19 mouse cellular contexts compared by ENCODE assay signal in genomic region chr6:104783891-104784290, GRCm38 (mm10).
A peak's percentile ranks its signal among the peaks of the same experiment; 100 is the strongest.
DNase-seq lines count a peak whose midpoint lies in the region; ATAC-seq lines count a peak whose summit lies in the region.
"Had no signal": no experiment of that assay in that cellular context is flagged by ENCODE, and none has a peak within 500 bp of the region (broad histone marks: within the 10 kb centered on the region; RNA-seq: fewer than 3 reads in every experiment).

No protein-coding gene starts in this region.

- 0 out of 2 replicates have a peak, but pooled peaks have one; percentile 11 for ATAC-seq in hindbrain, embryonic 14.5 days (ENCODE audit: low FRiP score)
- ATAC-seq in hindbrain, embryonic 13.5 days (ENCODE audit: low FRiP score), result no peak
- peak; percentile 24; the same call in 1 of the 2 replicates for ATAC-seq in liver, embryonic 12.5 days
- no peak for ATAC-seq in liver, embryonic 11.5 days (replicated peaks; ENCODE audit: low FRiP score)
- 0 out of 2 replicates have a peak, but pooled peaks have one; percentile 47 for ATAC-seq in embryonic facial prominence, embryonic 12.5 days (ENCODE audit: insufficient number of reproducible peaks, insufficient read depth, low FRiP score, low TSS enrichment)
- 0 out of 2 replicates have a peak, but pooled peaks have one; percentile 15 for ATAC-seq in embryonic facial prominence, embryonic 13.5 days (ENCODE audit: insufficient number of reproducible peaks, insufficient read depth, low FRiP score, low TSS enrichment, low read depth)
- ATAC-seq in megakaryocyte progenitor cell, adult 5-6 weeks (replicated peaks; ENCODE audit: poor library complexity), result no peak
- ATAC-seq: forebrain, embryonic 15.5 days had no signal

- no peak overlapping the region for H3K9ac ChIP-seq in hindbrain, embryonic 14.5 days
- no peak overlapping the region for H3K9ac ChIP-seq in hindbrain, embryonic 13.5 days
- H3K9ac ChIP-seq in liver, embryonic 12.5 days, result no peak overlapping the region
- no peak overlapping the region for H3K9ac ChIP-seq in liver, embryonic 11.5 days (ENCODE audit: low read depth, low read length)
- no peak overlapping the region for H3K9ac ChIP-seq in embryonic facial prominence, embryonic 12.5 days
- H3K9ac ChIP-seq in embryonic facial prominence, embryonic 13.5 days, result no peak overlapping the region
- H3K9ac ChIP-seq: forebrain, embryonic 15.5 days; hindbrain, embryonic 12.5 days had no signal

- DNase-seq in hindbrain, embryonic 14.5 days (ENCODE audit: low spot score), result no peak
- no peak for DNase-seq in liver, embryonic 11.5 days (ENCODE audit: low spot score)
- no peak for DNase-seq in embryo, embryonic 10 days (ENCODE audit: low spot score)
- DNase-seq: adrenal gland, adult 8-10 months; adrenal gland, postnatal 36 days; cerebellum, adult 11 months; cerebellum, adult 8-10 months; cerebellum, postnatal 14 days; gastrocnemius, postnatal 36 days; heart, adult 2 months; heart, postnatal 4 days had no signal

- 96% methylated on average over 3 of the region's 3 CpGs for WGBS in hindbrain, embryonic 14.5 days
- WGBS in hindbrain, embryonic 13.5 days, result 94% methylated on average over 3 of the region's 3 CpGs
- 67% methylated on average over 3 of the region's 3 CpGs for WGBS in liver, embryonic 12.5 days (ENCODE audit: insufficient replicate concordance)
- 84% methylated on average over 3 of the region's 3 CpGs for WGBS in liver, embryonic 11.5 days
- WGBS in embryonic facial prominence, embryonic 12.5 days, result 89% methylated on average over 3 of the region's 3 CpGs
- 91% methylated on average over 3 of the region's 3 CpGs for WGBS in embryonic facial prominence, embryonic 13.5 days

- H3K4me1 ChIP-seq in hindbrain, embryonic 14.5 days (replicated peaks; ENCODE audit: control insufficient read depth, insufficient read depth, low read length), result no peaks in the 10 kb centered on the region
- no peaks in the 10 kb centered on the region for H3K4me1 ChIP-seq in hindbrain, embryonic 13.5 days (replicated peaks)
- no peaks in the 10 kb centered on the region for H3K4me1 ChIP-seq in liver, embryonic 12.5 days
- no peaks in the 10 kb centered on the region for H3K4me1 ChIP-seq in liver, embryonic 11.5 days (replicated peaks; ENCODE audit: control insufficient read depth, insufficient read depth, low read length)
- no peaks in the 10 kb centered on the region for H3K4me1 ChIP-seq in embryonic facial prominence, embryonic 12.5 days
- no peaks in the 10 kb centered on the region for H3K4me1 ChIP-seq in embryonic facial prominence, embryonic 13.5 days
- H3K4me1 ChIP-seq: forebrain, embryonic 15.5 days; hindbrain, embryonic 12.5 days had no signal

- no peaks in the 10 kb centered on the region for H3K9me3 ChIP-seq in hindbrain, embryonic 14.5 days (ENCODE audit: control insufficient read depth, low read length)
- no peaks in the 10 kb centered on the region for H3K9me3 ChIP-seq in hindbrain, embryonic 13.5 days
- no peaks in the 10 kb centered on the region; the same call in 1 of the 2 replicates for H3K9me3 ChIP-seq in liver, embryonic 12.5 days (replicated peaks)
- no peaks in the 10 kb centered on the region for H3K9me3 ChIP-seq in liver, embryonic 11.5 days (ENCODE audit: control insufficient read depth, low read length)
- H3K9me3 ChIP-seq in embryonic facial prominence, embryonic 12.5 days, result no peaks in the 10 kb centered on the region
- no peaks in the 10 kb centered on the region for H3K9me3 ChIP-seq in embryonic facial prominence, embryonic 13.5 days
- H3K9me3 ChIP-seq: forebrain, embryonic 15.5 days; hindbrain, embryonic 12.5 days had no signal

- no peak overlapping the region for H3K27ac ChIP-seq in hindbrain, embryonic 14.5 days
- H3K27ac ChIP-seq in hindbrain, embryonic 13.5 days, result no peak overlapping the region
- no peak overlapping the region for H3K27ac ChIP-seq in liver, embryonic 12.5 days
- H3K27ac ChIP-seq in liver, embryonic 11.5 days (ENCODE audit: low read depth, low read length), result no peak overlapping the region
- H3K27ac ChIP-seq in embryonic facial prominence, embryonic 12.5 days, result no peak overlapping the region
- no peak overlapping the region for H3K27ac ChIP-seq in embryonic facial prominence, embryonic 13.5 days
- H3K27ac ChIP-seq: forebrain, embryonic 15.5 days; heart, adult 2 months; hindbrain, embryonic 12.5 days had no signal

- no peak overlapping the region for H3K4me2 ChIP-seq in hindbrain, embryonic 14.5 days (replicated peaks)
- H3K4me2 ChIP-seq in hindbrain, embryonic 13.5 days, result no peak overlapping the region
- no peak overlapping the region for H3K4me2 ChIP-seq in liver, embryonic 12.5 days
- no peak overlapping the region for H3K4me2 ChIP-seq in liver, embryonic 11.5 days
- H3K4me2 ChIP-seq in embryonic facial prominence, embryonic 12.5 days (replicated peaks), result no peak overlapping the region
- H3K4me2 ChIP-seq in embryonic facial prominence, embryonic 13.5 days, result no peak overlapping the region
- H3K4me2 ChIP-seq: forebrain, embryonic 15.5 days; heart, embryonic 11.5 days; hindbrain, embryonic 12.5 days had no signal

- no peaks in the 10 kb centered on the region for H3K27me3 ChIP-seq in hindbrain, embryonic 14.5 days (ENCODE audit: control insufficient read depth, insufficient read depth, low read length)
- H3K27me3 ChIP-seq in hindbrain, embryonic 13.5 days, result no peaks in the 10 kb centered on the region
- H3K27me3 ChIP-seq in liver, embryonic 12.5 days (replicated peaks), result no peaks in the 10 kb centered on the region
- H3K27me3 ChIP-seq in liver, embryonic 11.5 days (replicated peaks; ENCODE audit: control insufficient read depth, insufficient read depth, low read length), result no peaks in the 10 kb centered on the region
- no peaks in the 10 kb centered on the region for H3K27me3 ChIP-seq in embryonic facial prominence, embryonic 12.5 days
- no peaks in the 10 kb centered on the region for H3K27me3 ChIP-seq in embryonic facial prominence, embryonic 13.5 days
- H3K27me3 ChIP-seq: forebrain, embryonic 15.5 days; hindbrain, embryonic 12.5 days had no signal

- no peak overlapping the region for H3K4me3 ChIP-seq in hindbrain, embryonic 14.5 days (replicated peaks; ENCODE audit: low read length)
- no peak overlapping the region for H3K4me3 ChIP-seq in hindbrain, embryonic 13.5 days
- no peak overlapping the region for H3K4me3 ChIP-seq in liver, embryonic 12.5 days
- H3K4me3 ChIP-seq in liver, embryonic 11.5 days (ENCODE audit: low read depth, low read length), result no peak overlapping the region
- H3K4me3 ChIP-seq in embryonic facial prominence, embryonic 12.5 days, result no peak overlapping the region
- H3K4me3 ChIP-seq in embryonic facial prominence, embryonic 13.5 days, result no peak overlapping the region
- H3K4me3 ChIP-seq: forebrain, embryonic 15.5 days; heart, adult 2 months; hindbrain, embryonic 12.5 days had no signal

- no peaks in the 10 kb centered on the region for H3K36me3 ChIP-seq in hindbrain, embryonic 14.5 days (replicated peaks; ENCODE audit: control insufficient read depth, insufficient read depth)
- no peaks in the 10 kb centered on the region for H3K36me3 ChIP-seq in hindbrain, embryonic 13.5 days
- no peaks in the 10 kb centered on the region for H3K36me3 ChIP-seq in liver, embryonic 12.5 days
- no peaks in the 10 kb centered on the region for H3K36me3 ChIP-seq in liver, embryonic 11.5 days (ENCODE audit: control insufficient read depth, insufficient read depth, low read length)
- no peaks in the 10 kb centered on the region for H3K36me3 ChIP-seq in embryonic facial prominence, embryonic 12.5 days
- H3K36me3 ChIP-seq in embryonic facial prominence, embryonic 13.5 days, result no peaks in the 10 kb centered on the region
- H3K36me3 ChIP-seq: forebrain, embryonic 15.5 days; hindbrain, embryonic 12.5 days had no signal

Comparison
In these comparisons a context has a peak if more than half of its experiments do, and no peak if none do; other contexts are left out.
1. ATAC-seq: peak in hindbrain, embryonic 14.5 days (single experiment), liver, embryonic 12.5 days (single experiment), embryonic facial prominence, embryonic 12.5 days (single experiment) and embryonic facial prominence, embryonic 13.5 days (single experiment); none in hindbrain, embryonic 13.5 days (single experiment), liver, embryonic 11.5 days (single experiment) and megakaryocyte progenitor cell, adult 5-6 weeks (single experiment).